In genomic region chr1:69775589-69775988, GRCm38 (mm10) we compare ENCODE assay signal across 10 mouse cellular contexts. TPM values are rescaled to one million over a fixed set of nuclear protein-coding genes. Genes with fewer than 3 reads are reported as not detected.
DNase-seq lines count a peak whose midpoint lies in the region; ATAC-seq and TF ChIP-seq lines count a peak whose summit lies in the region.
"Had no signal": no experiment of that assay in that cellular context is flagged by ENCODE, and none has a peak within 500 bp of the region (broad histone marks: within the 10 kb centered on the region; RNA-seq: fewer than 3 reads in every experiment).

No protein-coding gene starts in this region.

- H3K4me1 ChIP-seq in kidney, adult 2 months (ENCODE audit: control insufficient read depth, insufficient read depth, low read length), result no peaks in the 10 kb centered on the region
- no peaks in the 10 kb centered on the region for H3K4me1 ChIP-seq in midbrain, embryonic 16.5 days (ENCODE audit: control insufficient read depth, insufficient read depth, low read length)
- H3K4me1 ChIP-seq: heart, embryonic 15.5 days; liver, embryonic 13.5 days had no signal

- no peaks in the 10 kb centered on the region for H3K36me3 ChIP-seq in kidney, adult 2 months (ENCODE audit: control insufficient read depth, insufficient read depth, low read length)
- H3K36me3 ChIP-seq in midbrain, embryonic 16.5 days (ENCODE audit: control insufficient read depth, insufficient read depth, low read length), result no peaks in the 10 kb centered on the region
- H3K36me3 ChIP-seq: heart, embryonic 15.5 days; liver, embryonic 13.5 days had no signal

- H3K4me2 ChIP-seq in midbrain, embryonic 16.5 days (ENCODE audit: low read length), result no peak overlapping the region
- H3K4me2 ChIP-seq: heart, embryonic 15.5 days; liver, embryonic 13.5 days had no signal

- ATAC-seq in CD4-positive, CD25-positive, alpha-beta regulatory T cell, adult 4 months, result peak; percentile 68
- ATAC-seq in midbrain, embryonic 16.5 days, result no peak

- DNase-seq in kidney, adult 2 months, result no peak
- DNase-seq in kidney, adult 9 months, result no peak
- DNase-seq in NIH3T3 (ENCODE audit: low read depth), result peak; percentile 37
- DNase-seq in lung, postnatal 36 days, result peak; percentile 4
- DNase-seq in gastrocnemius, postnatal 25 days, result no peak
- no peak for DNase-seq in right cerebral cortex, adult 2 months (ENCODE audit: low spot score in 2 of 2)
- DNase-seq: liver, embryonic 13.5 days had no signal

- WGBS in kidney, adult 2 months, result 58% methylated on average over 4 of the region's 4 CpGs
- WGBS in midbrain, embryonic 16.5 days, result 59% methylated on average over 4 of the region's 4 CpGs

- H3K27ac ChIP-seq in kidney, adult 2 months (ENCODE audit: insufficient read depth, low read depth, low read length), result no peak overlapping the region
- no peak overlapping the region for H3K27ac ChIP-seq in midbrain, embryonic 16.5 days (ENCODE audit: low read length)
- H3K27ac ChIP-seq: heart, embryonic 15.5 days; liver, embryonic 13.5 days had no signal

- H3K4me3 ChIP-seq in kidney, adult 2 months (ENCODE audit: insufficient read depth, low read depth, low read length), result no peak overlapping the region
- no peak overlapping the region for H3K4me3 ChIP-seq in midbrain, embryonic 16.5 days (ENCODE audit: low read depth, low read length)
- H3K4me3 ChIP-seq: heart, embryonic 15.5 days; liver, embryonic 13.5 days had no signal

- H3K9ac ChIP-seq in midbrain, embryonic 16.5 days (ENCODE audit: low read depth, low read length), result no peak overlapping the region
- H3K9ac ChIP-seq: heart, embryonic 15.5 days; liver, embryonic 13.5 days had no signal

- no peak for TF ChIP-seq POLR2A in kidney, adult 2 months (IDR thresholded peaks at IDR 0.05; ENCODE audit: low read depth, low read length)

- TF ChIP-seq CTCF in kidney, adult 2 months (conservative IDR thresholded peaks at IDR 0.05; ENCODE audit: insufficient read depth, insufficient read length, low read depth, low read length), result peak; percentile 28

- H3K9me3 ChIP-seq in midbrain, embryonic 16.5 days (replicated peaks; ENCODE audit: control insufficient read depth, low read length, poor library complexity, severe bottlenecking), result no peaks in the 10 kb centered on the region
- H3K9me3 ChIP-seq: heart, embryonic 15.5 days; liver, embryonic 13.5 days had no signal

- no peaks in the 10 kb centered on the region for H3K27me3 ChIP-seq in kidney, adult 2 months (replicated peaks; ENCODE audit: control insufficient read depth, insufficient read depth, low read length)
- H3K27me3 ChIP-seq in midbrain, embryonic 16.5 days (ENCODE audit: control insufficient read depth, insufficient read depth, low read depth, low read length), result no peaks in the 10 kb centered on the region
- H3K27me3 ChIP-seq: heart, embryonic 15.5 days; liver, embryonic 13.5 days had no signal

RNA-seq across cellular contexts. Expression of gene Spag16, which starts 51.2 kb away (rescaled TPM):
- 0.03 TPM in 2 replicates for polyA plus RNA-seq in kidney, adult 2 months (2012; rRNA removed)
- under 1 TPM; 0.59 to 0.81 TPM for polyA plus RNA-seq in CD4-positive, CD25-positive, alpha-beta regulatory T cell, adult 4 months (2017; shearing (Covaris generic))
- not detected for total RNA-seq in gastrocnemius, postnatal 25 days (2021)
- polyA plus RNA-seq in midbrain, embryonic 16.5 days (2015; fragmentation: Nextera tagmentation; extraction: Ambion mirVana), result 2.4 and 2.5 TPM in 2 replicates
- polyA plus RNA-seq: liver, embryonic 13.5 days had no signal

Comparison
In these comparisons a context has a peak if more than half of its experiments do, and no peak if none do; other contexts are left out.
1. DNase-seq: peak in NIH3T3 (single experiment) and lung, postnatal 36 days (single experiment); none in kidney, adult 2 months (single experiment), kidney, adult 9 months (single experiment), gastrocnemius, postnatal 25 days (single experiment) and right cerebral cortex, adult 2 months (0 of 2).